Mouse (Mus musculus) neural tube, embryonic 11.5 days (tissue): ENCODE data around the gene Utp14b. TPM values are rescaled to one million over a fixed set of nuclear protein-coding genes. Genes with fewer than 3 reads are reported as not detected.

Experiments used
- polyA plus RNA-seq: library from polyadenylated mRNA; unstranded; fragments of >200 nt; fragmentation: Nextera tagmentation; extraction: Ambion mirVana; gene quantifications from 2 replicates; pipeline ENCODE4 v1.2.1, GENCODE M21; 2014

Utp14b gene
- polyA plus RNA-seq, 1 experiment from 2014 or later = 5.0 TPM

Other genes starting within 250 kb of the Utp14b start
- 149 and 154 TPM in 2 replicates for gene Farsb, start 169.1 kb upstream of the Utp14b start, polyA plus RNA-seq
- 0.53 TPM in 1 of 2 replicates, not detected in the other for gene Mogat1, start 147.0 kb upstream of the Utp14b start, polyA plus RNA-seq
- gene BC035947, start 145.9 kb upstream of the Utp14b start, polyA plus RNA-seq = 0.17 and 0.28 TPM in 2 replicates
- gene Acsl3, start 213 bp upstream of the Utp14b start, polyA plus RNA-seq = 99.9 and 104 TPM in 2 replicates
- gene Kcne4, start 158.7 kb downstream of the Utp14b start, polyA plus RNA-seq = 2.7 and 4.4 TPM in 2 replicates